Mouse (Mus musculus) gastrocnemius, adult 8-10 months (tissue): ENCODE measurements around the gene Eif4h. TPM values are rescaled to one million over a fixed set of nuclear protein-coding genes. Genes with fewer than 3 reads are reported as not detected.

Source experiments
- DNase-seq, 2 experiments: peaks; one replicate each; pipeline ENCODE4 v3.0.0; 2022; ENCODE audit warnings: low spot score in 2 of 2
- total RNA-seq, 4 experiments: library from RNA; stranded (reverse); gene quantifications; 2 replicates each; pipeline ENCODE4 v1.2.4; 2022

The Eif4h gene
- total RNA-seq, 4 experiments from 2014 or later: 85.4 to 90.6 (median 87.9) TPM

DNA sequence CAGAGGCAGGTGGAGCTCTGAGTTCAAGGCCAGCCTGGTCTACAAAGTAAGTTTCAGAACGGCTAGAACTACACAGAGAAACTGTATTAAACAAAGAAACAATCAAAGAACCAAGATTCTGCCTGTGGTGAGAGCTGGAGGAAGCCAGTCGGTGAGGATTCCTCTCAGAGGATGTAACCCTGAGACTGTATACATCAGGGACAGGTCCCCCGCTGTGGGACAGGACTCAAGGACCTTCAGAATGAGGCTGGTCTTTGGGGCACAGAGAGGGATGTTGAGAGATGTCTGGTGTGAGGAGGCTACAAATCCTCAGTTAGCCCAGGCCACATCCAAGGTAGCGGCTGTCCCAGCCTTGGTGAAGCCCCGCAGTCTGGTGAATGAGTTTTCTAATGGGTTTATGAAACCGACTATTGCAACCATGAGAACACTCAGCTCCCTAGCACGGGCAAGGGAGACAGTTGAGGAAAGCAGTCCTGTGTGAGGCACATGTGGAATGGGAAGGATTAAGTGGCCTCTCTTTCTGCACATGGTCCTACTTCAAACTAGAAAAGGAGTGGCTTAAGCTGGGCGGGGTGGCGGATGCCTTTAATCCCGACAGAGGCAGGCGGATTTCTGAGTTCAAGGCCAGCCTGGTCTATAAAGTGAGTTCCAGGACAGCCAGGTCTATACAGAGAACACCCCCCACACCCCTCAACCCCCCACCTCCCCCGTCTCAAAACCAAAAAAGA lies 29.2 kb downstream of the Eif4h start:
- no peak for DNase-seq

GRCm38 (mm10) chr5:134607121-134607520 lies 32.2 kb downstream of the Eif4h start:
- no peak for DNase-seq

GRCm38 (mm10) chr5:134606314-134606713 lies 33.0 kb downstream of the Eif4h start:
- no peak for DNase-seq

GRCm38 (mm10) chr5:134604376-134604775 lies 34.9 kb downstream of the Eif4h start:
- DNase-seq: no peak

DNA sequence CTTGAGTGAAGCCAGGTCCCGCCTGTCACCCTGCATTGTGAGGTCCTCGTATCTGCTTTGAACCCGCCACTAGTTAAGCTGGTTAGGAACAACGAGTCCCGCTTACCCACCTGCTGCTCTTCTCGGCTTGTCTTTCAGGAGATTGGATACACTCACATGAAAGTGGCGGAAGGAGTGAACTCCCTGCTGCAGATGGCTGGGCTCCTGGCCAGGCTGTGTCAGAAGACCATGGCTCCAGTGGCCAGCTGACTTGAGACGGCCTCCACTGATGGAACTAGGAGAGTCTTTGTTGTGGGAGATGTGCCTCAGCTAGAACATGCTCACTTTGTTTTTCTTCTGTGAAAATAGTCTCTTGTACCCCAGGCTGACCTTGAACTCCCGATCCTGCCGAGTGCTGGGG lies 41.6 kb downstream of the Eif4h start:
- peak; percentile 22 to 33 for DNase-seq

- DNase-seq: no peak
These were observed 46.2 kb downstream of the Eif4h start for GRCm38 (mm10) chr5:134593093-134593492.

- no peak for DNase-seq
These were observed 47.2 kb downstream of the Eif4h start for GRCm38 (mm10) chr5:134592026-134592581.

GRCm38 (mm10) chr5:134589900-134590299 lies 49.4 kb downstream of the Eif4h start:
- no peak for DNase-seq

DNA sequence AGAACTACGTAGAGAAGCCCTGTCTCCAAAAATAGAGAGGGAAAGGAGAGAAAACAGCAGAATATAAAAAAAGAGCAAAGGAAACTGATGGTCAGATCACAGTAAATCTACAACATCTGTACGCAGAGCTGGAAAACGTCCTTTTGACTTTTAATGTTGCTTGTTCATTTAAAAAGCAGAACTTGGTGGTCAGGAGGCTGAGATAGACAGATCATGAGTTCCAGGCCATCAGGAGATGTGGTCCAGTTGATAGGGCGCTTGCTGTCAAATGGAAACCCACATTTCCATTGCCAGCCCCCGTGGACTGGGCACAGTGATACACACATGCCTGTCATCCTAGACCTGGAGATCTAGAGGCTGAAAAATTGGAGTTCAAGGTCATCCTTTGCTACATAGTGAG lies 54.5 kb downstream of the Eif4h start:
- no peak for DNase-seq

- no peak for DNase-seq
These were observed 55.4 kb downstream of the Eif4h start for GRCm38 (mm10) chr5:134583884-134584213.

DNA sequence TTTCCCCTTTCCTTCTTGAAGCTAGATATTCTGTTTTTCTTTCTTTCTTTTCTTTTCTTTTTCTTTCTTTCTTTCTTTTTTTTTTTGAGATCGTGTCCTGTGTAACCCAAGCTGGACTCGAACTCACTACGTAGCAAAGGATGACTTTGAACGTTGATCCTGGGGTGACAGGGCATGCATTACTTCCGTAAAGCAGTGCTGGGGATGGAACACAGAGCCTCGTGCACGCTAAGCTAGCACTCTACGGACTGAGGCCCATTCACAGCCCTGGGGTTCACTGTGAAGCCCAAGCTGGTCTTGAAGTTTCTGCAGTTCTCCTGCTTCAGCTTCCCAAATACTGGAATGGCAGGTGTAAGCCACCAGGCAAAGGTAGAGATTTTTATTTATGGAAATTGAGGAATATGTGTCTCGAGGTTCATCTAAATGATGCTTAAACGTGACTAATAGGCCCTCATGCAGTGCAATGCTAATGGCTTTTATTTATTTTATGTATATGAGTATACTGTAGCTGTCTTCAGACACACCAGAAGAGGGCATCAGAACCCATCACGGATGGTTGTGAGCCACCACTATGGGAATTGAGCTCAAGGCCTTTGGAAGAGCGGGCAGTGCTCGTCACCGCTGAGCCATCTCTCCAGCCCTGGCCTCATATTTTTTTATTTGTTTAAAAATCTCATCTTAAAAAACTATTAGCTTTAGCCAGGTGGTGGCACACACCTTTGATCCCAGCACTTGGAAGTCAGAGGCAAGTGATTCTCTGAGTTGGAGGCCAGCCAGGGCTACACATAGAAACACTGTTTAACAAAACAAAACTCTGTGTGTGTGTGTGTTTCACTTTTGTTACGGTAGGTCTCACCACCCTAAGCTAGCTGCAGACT lies 56.0 kb downstream of the Eif4h start:
- DNase-seq: no peak

GRCm38 (mm10) chr5:134582221-134582907 lies 56.9 kb downstream of the Eif4h start:
- peak; percentile 94 to 95 for DNase-seq

DNA sequence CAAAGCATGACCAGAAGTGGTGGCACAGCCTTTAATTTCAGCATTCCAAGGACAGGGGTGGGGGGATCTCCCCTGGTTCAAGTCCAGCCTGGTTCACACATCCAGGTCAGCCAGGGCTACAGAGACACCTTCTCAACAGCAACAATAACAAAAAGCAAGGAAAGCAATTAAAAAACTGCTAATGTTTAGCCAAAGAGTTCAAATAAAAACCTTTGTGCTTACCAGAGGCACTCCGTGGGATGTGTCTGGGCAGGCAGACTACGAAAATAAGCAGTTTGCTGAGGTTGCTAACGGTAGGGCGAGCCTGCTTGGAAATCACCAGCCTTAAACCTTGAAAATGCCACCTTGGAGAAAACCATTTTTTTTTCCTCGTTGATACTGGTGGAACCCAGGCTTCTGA lies 58.1 kb downstream of the Eif4h start, which contains the start of gene Rfc2:
TSS of gene Rfc2 (plus strand) at position 221 of the 400 bp plus-strand sequence.
- DNase-seq: no peak

DNA sequence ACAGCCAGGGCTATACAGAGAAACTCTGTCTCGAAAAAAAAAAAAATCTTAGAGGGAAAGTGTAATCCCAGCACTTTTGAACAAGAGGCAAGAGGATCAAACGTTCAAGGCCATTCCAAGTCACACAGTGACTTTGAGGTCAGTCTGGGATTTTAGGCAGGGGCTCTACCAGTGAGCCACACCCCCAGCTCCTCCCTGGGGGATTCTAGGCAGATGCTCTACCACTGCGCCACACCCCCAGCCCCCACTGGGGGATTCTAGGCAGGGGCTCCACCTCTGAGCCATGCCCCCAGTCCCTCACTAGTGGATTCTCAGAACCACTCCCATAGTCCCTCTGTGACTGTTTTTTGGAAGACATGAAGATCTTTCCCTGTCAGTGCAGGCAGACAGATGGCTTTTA lies 60.2 kb downstream of the Eif4h start:
- DNase-seq: no peak

- DNase-seq: no peak
These were observed 61.8 kb downstream of the Eif4h start for GRCm38 (mm10) chr5:134577534-134577933.

- DNase-seq: no peak
These were observed 62.6 kb downstream of the Eif4h start for GRCm38 (mm10) chr5:134576517-134577220.

GRCm38 (mm10) chr5:134575833-134576232 lies 63.5 kb downstream of the Eif4h start:
- DNase-seq: no peak

- DNase-seq: no peak
These were observed 66.6 kb downstream of the Eif4h start for GRCm38 (mm10) chr5:134572508-134573214.

- DNase-seq: no peak
These were observed 67.4 kb downstream of the Eif4h start for GRCm38 (mm10) chr5:134571730-134572507.
